Mouse (Mus musculus) heart, adult 2 months (tissue): Measurements from ENCODE around the gene Fars2. TPM values are rescaled to one million over a fixed set of nuclear protein-coding genes. Genes with fewer than 3 reads are reported as not detected.

ENCODE experiments used
- DNase-seq, 2 experiments: peaks; one replicate each; pipeline ENCODE4 v3.0.0; 2021
- H3K27ac ChIP-seq: fragments of 200-600 bp; 2 replicates; pipeline ENCODE4 v1.8.1; 2022
- H3K27me3 ChIP-seq: fragments of 200-500 bp; 2 replicates; pipeline ENCODE4 v1.6.1; 2012; ENCODE audit warnings: mild to moderate bottlenecking, low read length, inconsistent platforms, mixed read lengths; ENCODE audit not compliant: control insufficient read depth, insufficient read depth
- H3K36me3 ChIP-seq: fragments of 200-500 bp; 2 replicates; pipeline ENCODE4 v1.6.1; 2012; ENCODE audit warnings: low read length, inconsistent platforms; ENCODE audit not compliant: control insufficient read depth, insufficient read depth
- H3K4me1 ChIP-seq: fragments of 200-500 bp; 2 replicates; pipeline ENCODE4 v1.6.1; 2011; ENCODE audit warnings: low read length; ENCODE audit not compliant: control insufficient read depth, insufficient read depth
- H3K4me3 ChIP-seq: fragments of 200-600 bp; 2 replicates; pipeline ENCODE4 v1.8.1; 2022
- H3K79me2 ChIP-seq: fragments of 200-500 bp; replicated peaks from 2 replicates; pipeline ENCODE4 v1.6.1; 2012; ENCODE audit warnings: mild to moderate bottlenecking, inconsistent platforms, low read length, moderate library complexity, mixed read lengths; ENCODE audit not compliant: control insufficient read depth, insufficient read depth
- H3K9ac ChIP-seq: fragments of 200-500 bp; 2 replicates; pipeline ENCODE4 v1.6.1; 2012; ENCODE audit warnings: low read depth, mild to moderate bottlenecking, control low read depth, inconsistent platforms, low read length, mixed read lengths
- CTCF ChIP-seq: fragments of 200-600 bp; IDR thresholded peaks from 2 replicates; pipeline ENCODE4 v1.8.1; 2022; ENCODE audit warnings: antibody characterized with exemption, mild to moderate bottlenecking, moderate library complexity
- EP300 ChIP-seq: fragments of 200-500 bp; IDR thresholded peaks from 2 replicates; pipeline ENCODE4 v1.6.1; 2011; ENCODE audit warnings: low read depth, low read length, control low read depth; ENCODE audit not compliant: insufficient read depth
- POLR2A ChIP-seq: fragments of 200-500 bp; IDR thresholded peaks from 2 replicates; pipeline ENCODE4 v1.6.1; 2011; ENCODE audit warnings: mild to moderate bottlenecking, low read depth, low read length, control low read depth; ENCODE audit not compliant: insufficient read depth
- WGBS: fragments of 180-500 bp; shearing (Covaris S2); methylation state at CpG from one replicate; pipeline ENCODE4 v1.1.7; 2018; 5-methylcytosine and 5-hydroxymethylcytosine counted together
- intact Hi-C: fragments of 180-260 bp; cut with DNase I; formaldehyde crosslinking; loops from one replicate; pipeline ENCODE4 v1.15.1; 2025
- polyA plus RNA-seq: library from polyadenylated mRNA; depleted of rRNA; stranded (reverse); fragments of >200 nt; gene quantifications from 2 replicates; pipeline ENCODE4 v1.2.3, GENCODE M21; 2012
- total RNA-seq, 2 experiments: library from RNA; stranded (reverse); gene quantifications; 2 replicates each; pipeline ENCODE4 v1.2.3; 2021

The Fars2 gene
- total and polyA plus RNA-seq, 3 experiments, result 73.3 to 85.7 (median 77.7) TPM

DNA sequence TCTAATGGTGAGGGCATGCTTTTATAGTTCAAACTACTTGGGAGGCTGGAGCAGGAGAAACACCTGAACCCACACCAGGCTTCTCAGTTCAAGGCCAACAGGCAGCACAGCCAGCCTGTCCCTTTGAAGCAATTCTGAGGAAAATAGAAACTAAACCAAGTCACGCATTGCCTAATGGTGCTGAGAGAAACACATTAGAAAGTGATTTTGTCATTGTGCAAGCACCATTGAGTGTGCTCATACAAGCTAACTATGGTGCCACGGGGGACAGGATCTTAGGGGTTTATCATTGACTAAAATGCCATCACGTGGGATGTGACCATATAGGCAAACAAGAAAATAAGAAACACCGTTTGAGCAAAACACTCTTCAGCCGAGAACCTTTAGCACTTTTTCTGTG lies 489.5 kb downstream of the Fars2 start:
- intact Hi-C loops, result no loop called here
- Histone ChIP-seq H3K79me2 (no peaks in the 10 kb centered on the region), H3K27ac (no peak overlapping the region), H3K4me1 (no peaks in the 10 kb centered on the region), H3K27me3 (no peaks in the 10 kb centered on the region), H3K9ac (no peak overlapping the region), H3K36me3 (no peaks in the 10 kb centered on the region), H3K4me3 (no peak overlapping the region)
- DNase-seq, result no peak
- 84% methylated on average over 5 of the region's 5 CpGs for WGBS
- TF ChIP-seq EP300 (no peak), CTCF (no peak), POLR2A (no peak)

DNA sequence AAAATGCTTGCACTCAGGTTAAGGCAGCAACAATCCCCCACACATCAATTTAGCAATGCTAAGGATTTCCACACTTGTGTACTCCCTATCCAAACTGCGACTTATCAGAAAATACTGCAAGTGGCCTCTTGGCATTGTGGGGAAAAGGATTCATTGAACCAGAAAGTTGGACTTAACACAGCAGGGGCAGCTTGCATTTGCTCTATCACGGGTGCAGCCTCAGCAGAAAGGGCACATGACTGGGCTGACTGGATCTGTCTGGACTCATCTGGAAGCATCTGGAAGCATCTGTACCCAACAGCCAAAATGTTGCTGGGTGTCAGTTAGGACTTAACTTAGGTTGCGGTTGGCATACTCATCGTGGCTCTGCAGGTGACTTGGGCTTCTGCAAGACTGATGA lies 490.7 kb downstream of the Fars2 start:
- no peak overlapping the region for H3K4me3 ChIP-seq
- H3K4me1 ChIP-seq, result no peaks in the 10 kb centered on the region
- 91% methylated on average over 4 of the region's 4 CpGs for WGBS
- DNase-seq, result no peak
- intact Hi-C loops, result no loop called here
- H3K79me2 ChIP-seq, result no peaks in the 10 kb centered on the region
- TF ChIP-seq POLR2A, result no peak
- no peak for TF ChIP-seq CTCF
- TF ChIP-seq EP300, result no peak
- no peaks in the 10 kb centered on the region for H3K27me3 ChIP-seq
- no peak overlapping the region for H3K9ac ChIP-seq
- H3K36me3 ChIP-seq, result no peaks in the 10 kb centered on the region
- no peak overlapping the region for H3K27ac ChIP-seq

DNA sequence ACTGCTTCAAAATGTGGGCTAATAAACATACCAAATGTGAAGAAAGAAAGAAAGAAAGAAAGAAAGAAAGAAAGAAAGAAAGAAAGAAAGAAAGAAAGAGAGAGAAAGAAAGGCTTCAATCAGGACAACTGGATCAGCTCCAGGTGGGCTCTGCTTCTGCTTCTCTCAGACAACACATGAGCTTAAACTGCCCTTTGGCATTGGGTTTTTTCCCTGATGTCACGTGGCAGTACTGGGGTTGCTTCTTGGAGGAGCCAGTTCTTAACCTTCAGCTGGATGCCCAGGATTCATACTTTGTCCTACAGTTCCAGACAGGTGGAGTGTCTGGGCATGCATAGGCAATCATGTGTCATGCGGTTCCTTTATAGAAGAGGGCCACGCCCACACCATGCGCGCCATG lies 493.2 kb downstream of the Fars2 start:
- TF ChIP-seq POLR2A (no peak), CTCF (no peak), EP300 (no peak)
- Histone ChIP-seq H3K9ac (no peak overlapping the region), H3K4me3 (no peak overlapping the region), H3K27me3 (no peaks in the 10 kb centered on the region), H3K4me1 (no peaks in the 10 kb centered on the region), H3K27ac (no peak overlapping the region), H3K36me3 (no peaks in the 10 kb centered on the region), H3K79me2 (no peaks in the 10 kb centered on the region)
- DNase-seq, result no peak
- WGBS, result 92% methylated on average over 5 of the region's 5 CpGs
- intact Hi-C loops, result no loop called here

DNA sequence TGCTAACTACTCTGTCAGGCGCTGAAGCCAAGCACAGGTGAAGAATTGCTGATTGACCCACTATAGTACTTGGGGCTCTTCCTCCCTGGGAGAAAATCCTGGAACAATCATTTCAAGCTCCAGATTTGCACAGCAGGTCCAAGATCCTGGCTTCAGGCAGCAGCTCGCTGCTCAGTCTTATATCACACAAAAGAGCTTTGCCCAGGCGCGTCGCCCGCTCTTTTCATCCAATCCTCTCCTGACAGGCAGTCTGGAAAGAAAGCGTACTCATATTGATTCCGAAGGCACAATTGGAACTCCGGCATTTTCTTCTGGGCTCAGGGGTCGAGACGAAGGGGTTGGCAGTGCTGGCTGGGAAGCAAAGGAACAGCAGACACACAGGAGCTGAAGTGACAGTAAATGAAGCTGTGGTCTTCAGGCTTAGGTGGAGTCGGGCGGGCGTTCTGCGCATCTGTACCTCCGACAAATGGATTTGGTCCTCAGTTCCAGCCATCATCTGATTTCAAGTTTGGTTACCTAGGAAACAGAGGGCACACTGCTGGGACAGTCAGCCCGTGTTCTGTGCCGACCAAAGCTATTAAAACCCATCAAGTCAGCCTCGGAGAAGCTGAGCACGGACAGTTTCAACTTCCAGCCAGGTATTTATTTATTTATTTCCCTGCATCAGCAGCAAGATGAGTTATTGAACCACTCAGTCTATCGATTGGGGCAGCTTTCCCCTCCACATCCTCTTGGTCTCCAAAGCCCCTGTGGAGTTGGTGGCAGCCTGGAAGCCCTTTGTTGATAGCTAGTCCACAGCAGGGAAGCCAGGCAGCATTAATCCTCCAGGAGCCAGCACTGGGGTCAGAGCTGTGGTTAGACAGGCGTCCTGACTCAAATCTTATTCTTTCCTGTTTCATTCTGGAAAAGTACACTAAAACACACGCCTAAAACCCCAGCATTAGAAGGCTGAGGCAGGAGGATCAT lies 495.9 kb downstream of the Fars2 start:
- H3K36me3 ChIP-seq, result no peaks in the 10 kb centered on the region
- H3K4me3 ChIP-seq, result no peak overlapping the region
- TF ChIP-seq CTCF, result no peak
- intact Hi-C loops, result no loop called here
- no peaks in the 10 kb centered on the region for H3K4me1 ChIP-seq
- no peak overlapping the region for H3K27ac ChIP-seq
- H3K79me2 ChIP-seq, result no peaks in the 10 kb centered on the region
- H3K9ac ChIP-seq, result no peak overlapping the region
- no peaks in the 10 kb centered on the region for H3K27me3 ChIP-seq
- WGBS, result 69% methylated on average over 23 of the region's 23 CpGs
- DNase-seq, result no peak

DNA sequence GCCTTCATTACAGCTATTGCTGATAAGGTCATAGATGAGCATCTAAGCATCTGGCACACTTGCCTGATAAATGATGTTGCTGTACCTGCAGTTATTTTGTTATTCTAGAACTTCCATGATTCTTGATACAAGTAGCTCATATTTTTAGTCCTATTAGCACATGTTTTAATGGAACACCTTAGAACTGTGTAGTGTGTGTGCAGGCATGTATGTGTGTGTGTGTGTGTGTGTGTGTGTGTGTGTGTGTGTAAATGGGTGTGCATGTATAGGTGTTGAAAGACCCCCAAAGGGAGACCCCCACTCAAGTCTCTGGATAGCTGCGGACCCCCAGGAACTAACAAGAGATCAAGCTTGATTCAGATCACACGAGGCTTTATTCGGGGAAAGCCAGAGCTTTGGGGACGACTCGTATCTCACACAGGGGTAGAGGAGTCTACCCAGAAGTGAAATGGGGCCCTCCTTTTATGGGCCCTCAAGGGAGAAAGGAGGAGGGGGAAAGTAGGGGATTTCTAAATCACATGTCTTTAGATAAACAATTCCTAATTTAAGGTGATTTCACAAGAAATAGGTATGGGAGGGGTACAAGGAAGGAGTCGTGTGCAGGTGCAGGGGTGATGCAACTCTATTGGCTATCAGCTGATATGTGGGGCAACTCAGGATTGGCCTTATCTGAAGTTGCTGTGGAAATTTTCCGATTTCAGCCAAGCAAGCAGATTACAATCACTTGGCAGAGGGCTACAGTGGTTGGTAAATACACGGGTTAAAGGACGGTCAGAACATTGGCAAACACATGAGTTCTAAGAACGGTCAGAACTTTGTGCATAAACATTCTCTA lies 503.5 kb downstream of the Fars2 start:
- no peaks in the 10 kb centered on the region for H3K4me1 ChIP-seq
- H3K79me2 ChIP-seq, result no peaks in the 10 kb centered on the region
- DNase-seq, result no peak
- no peak overlapping the region for H3K4me3 ChIP-seq
- H3K9ac ChIP-seq, result no peak overlapping the region
- no peaks in the 10 kb centered on the region for H3K36me3 ChIP-seq
- no peak for TF ChIP-seq POLR2A
- no peak for TF ChIP-seq CTCF
- no peak for TF ChIP-seq EP300
- no peaks in the 10 kb centered on the region for H3K27me3 ChIP-seq
- no peak overlapping the region for H3K27ac ChIP-seq
- intact Hi-C loops, result no loop called here
- WGBS, result 83% methylated on average over 10 of the region's 10 CpGs

DNA sequence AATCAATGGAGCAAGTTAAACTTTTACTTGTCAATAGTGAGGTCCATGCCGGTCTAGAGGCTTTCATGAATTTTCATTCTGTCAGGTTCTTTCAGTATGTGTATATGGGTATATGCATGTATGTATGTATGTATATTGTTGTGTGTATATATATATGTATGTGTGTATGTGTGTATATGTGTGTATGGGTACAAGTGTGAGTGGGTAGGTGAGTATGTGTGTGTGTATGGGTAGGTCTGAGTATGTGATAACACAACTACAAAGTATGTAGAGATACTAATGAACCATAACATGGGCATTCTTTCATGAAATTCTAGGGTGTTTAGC lies 504.1 kb downstream of the Fars2 start:
- H3K4me3 ChIP-seq, result no peak overlapping the region
- WGBS, result 93% methylated on average over 1 of the region's 1 CpGs
- no peaks in the 10 kb centered on the region for H3K4me1 ChIP-seq
- no peaks in the 10 kb centered on the region for H3K27me3 ChIP-seq
- H3K79me2 ChIP-seq, result no peaks in the 10 kb centered on the region
- intact Hi-C loops, result no loop called here
- H3K36me3 ChIP-seq, result no peaks in the 10 kb centered on the region
- no peak overlapping the region for H3K9ac ChIP-seq
- no peak for TF ChIP-seq CTCF
- TF ChIP-seq POLR2A, result no peak
- H3K27ac ChIP-seq, result no peak overlapping the region
- DNase-seq, result no peak
